Mouse (Mus musculus) A20 (cell line): ENCODE results near the gene Zyg11b.
A peak's percentile ranks its signal among the peaks of the same experiment; 100 is the strongest.

ENCODE experiments used
- DNase-seq: peaks from one replicate; pipeline ENCODE4 v3.0.0-alpha.2; 2011; ENCODE audit warnings: low read depth, low spot score

Gene Zyg11b

GRCm38 (mm10) chr4:108300670-108301373 lies at the start of gene Zyg11b:
Gene Zyg11b, minus strand, starts transcription at chr4:108301096.
- DNase-seq = peak; percentile 95

GRCm38 (mm10) chr4:108349836-108350547 lies 49.1 kb upstream of the Zyg11b start:
- DNase-seq = peak; percentile 20

- DNase-seq = no peak
Observed at GRCm38 (mm10) chr4:108349064-108349463, 48.2 kb upstream of the Zyg11b start.

GRCm38 (mm10) chr4:108348256-108348875 lies 47.5 kb upstream of the Zyg11b start:
- DNase-seq = no peak

- peak; percentile 26 for DNase-seq
Observed at GRCm38 (mm10) chr4:108347111-108347510, 46.2 kb upstream of the Zyg11b start.

- DNase-seq = no peak
Observed at GRCm38 (mm10) chr4:108345826-108346225, 44.9 kb upstream of the Zyg11b start.

- DNase-seq = no peak
Observed at GRCm38 (mm10) chr4:108344631-108345083, 43.8 kb upstream of the Zyg11b start.

- peak; percentile 66 for DNase-seq
Observed at GRCm38 (mm10) chr4:108339277-108339690, 38.4 kb upstream of the Zyg11b start.

- DNase-seq = no peak
Observed at GRCm38 (mm10) chr4:108338811-108339210, 37.9 kb upstream of the Zyg11b start.

- DNase-seq = no peak
Observed at GRCm38 (mm10) chr4:108338321-108338733, 37.4 kb upstream of the Zyg11b start.

GRCm38 (mm10) chr4:108337817-108338216 lies 36.9 kb upstream of the Zyg11b start:
- DNase-seq = no peak

- no peak for DNase-seq
Observed at GRCm38 (mm10) chr4:108336765-108337164, 35.9 kb upstream of the Zyg11b start.

GRCm38 (mm10) chr4:108335413-108335812 lies 34.5 kb upstream of the Zyg11b start:
- no peak for DNase-seq

GRCm38 (mm10) chr4:108332041-108332440 lies 31.1 kb upstream of the Zyg11b start:
- DNase-seq = no peak

- DNase-seq = no peak
Observed at GRCm38 (mm10) chr4:108329840-108330239, 28.9 kb upstream of the Zyg11b start.

- DNase-seq = peak; percentile 99
Observed at GRCm38 (mm10) chr4:108327730-108328484, 27.0 kb upstream of the Zyg11b start, which contains the start of gene Coa7. Gene Coa7, plus strand, starts transcription at chr4:108328140.

- peak; percentile 75 for DNase-seq
Observed at GRCm38 (mm10) chr4:108327071-108327579, 26.2 kb upstream of the Zyg11b start.

- no peak for DNase-seq
Observed at GRCm38 (mm10) chr4:108323588-108323987, 22.7 kb upstream of the Zyg11b start.

GRCm38 (mm10) chr4:108320627-108321380 lies 19.9 kb upstream of the Zyg11b start:
- DNase-seq = peak; percentile 77

- peak; percentile 54 for DNase-seq
Observed at GRCm38 (mm10) chr4:108319747-108320146, 18.9 kb upstream of the Zyg11b start.
